Mouse (Mus musculus) macrophage (primary cell): ENCODE measurements around the gene Taf9b. TPM values are rescaled to one million over a fixed set of nuclear protein-coding genes. Genes with fewer than 3 reads are reported as not detected.
"Not testable (repeated sequence)": the region's sequence is repeated elsewhere in the genome, so short reads cannot be mapped to it uniquely, and the experiment has no call there.

ENCODE experiments used
- H3K27ac ChIP-seq: fragments of 350-480 bp; formaldehyde crosslinking; 2 replicates; pipeline ENCODE4 v1.9.0; 2021
- H3K36me3 ChIP-seq: fragments of 350-480 bp; formaldehyde crosslinking; 2 replicates; pipeline ENCODE4 v1.9.0; 2021; ENCODE audit errors: inconsistent target
- H3K4me3 ChIP-seq: fragments of 350-480 bp; formaldehyde crosslinking; 2 replicates; pipeline ENCODE4 v1.9.0; 2021; ENCODE audit errors: inconsistent target
- H3K79me2 ChIP-seq: fragments of 350-480 bp; formaldehyde crosslinking; 2 replicates; pipeline ENCODE4 v1.9.0; 2021; ENCODE audit errors: inconsistent target
- WGBS: methylation state at CpG from one replicate; pipeline ENCODE4 v1.1.7; 2026; ENCODE audit warnings: inconsistent platforms; ENCODE audit not compliant: missing documents; 5-methylcytosine and 5-hydroxymethylcytosine counted together
- polyA plus RNA-seq: library from polyadenylated mRNA; stranded (reverse); fragments of 250-400 nt; gene quantifications from 3 replicates; pipeline ENCODE4 v1.2.4, GENCODE M21; 2018; ENCODE audit warnings: inconsistent platforms
- total RNA-seq, 78 experiments: library from RNA; depleted of rRNA; stranded (reverse); fragments of 250-400 nt; gene quantifications; 1 replicate in 9 of 78; 2 replicates in 24 of 78; 3 replicates in 43 of 78; 4 replicates in 2 of 78; pipeline ENCODE4 v1.2.4; 2018; ENCODE audit warnings: inconsistent platforms in 56 of 78

Taf9b gene
- 1 to 10 TPM in 8 of 26 experiments, under 1 TPM in 13, not detected in 5; 0.30 to 2.9 (median 0.79) TPM for total RNA-seq (2018; cell fraction: chromatin; rRNA removed)
- total RNA-seq (2018; cell fraction: cytosol; rRNA removed) = 10 to 100 TPM in 12 of 26 experiments, 1 to 10 TPM in 14; 5.5 to 14.7 (median 9.1) TPM
- 1 to 10 TPM in 24 of 26 experiments, under 1 TPM in 2; 0.76 to 7.2 (median 2.1) TPM for total RNA-seq (2018; cell fraction: nucleus; rRNA removed)
- 11.9 to 22.7 TPM (median 13.2 TPM) in 3 replicates for polyA plus RNA-seq

- 96% methylated on average over 7 of the region's 25 CpGs for WGBS
- H3K79me2 ChIP-seq = no peaks in the 10 kb centered on the region
- peak within 1 kb of the TSS; percentile 22; the same call in 1 of the 2 replicates for H3K4me3 ChIP-seq
- H3K27ac ChIP-seq = no peak within 1 kb of the TSS
- no peaks in the 10 kb centered on the region for H3K36me3 ChIP-seq
Measured at GRCm38 (mm10) chrX:106221058-106221457, at the start of gene Taf9b. Gene Taf9b (minus strand): TSS chrX:106221158.

GRCm38 (mm10) chrX:106255276-106255675 is 34.3 kb upstream of the Taf9b start, which contains the start of gene Fnd3c2:
Gene Fnd3c2 (minus strand): TSS chrX:106255376.
- no peak within 1 kb of the TSS for H3K27ac ChIP-seq
- no peaks in the 10 kb centered on the region for H3K79me2 ChIP-seq
- 94% methylated on average over 4 of the region's 4 CpGs for WGBS
- no peaks in the 10 kb centered on the region for H3K36me3 ChIP-seq
- H3K4me3 ChIP-seq = no peak within 1 kb of the TSS

- Histone ChIP-seq H3K27ac (no peak overlapping the region), H3K4me3 (peak overlapping the region; percentile 22), H3K79me2 (no peaks in the 10 kb centered on the region), H3K36me3 (no peaks in the 10 kb centered on the region)
- 28% methylated on average over 50 of the region's 60 CpGs for WGBS
Measured at GRCm38 (mm10) chrX:106219171-106220032, 1.6 kb downstream of the Taf9b start.

DNA sequence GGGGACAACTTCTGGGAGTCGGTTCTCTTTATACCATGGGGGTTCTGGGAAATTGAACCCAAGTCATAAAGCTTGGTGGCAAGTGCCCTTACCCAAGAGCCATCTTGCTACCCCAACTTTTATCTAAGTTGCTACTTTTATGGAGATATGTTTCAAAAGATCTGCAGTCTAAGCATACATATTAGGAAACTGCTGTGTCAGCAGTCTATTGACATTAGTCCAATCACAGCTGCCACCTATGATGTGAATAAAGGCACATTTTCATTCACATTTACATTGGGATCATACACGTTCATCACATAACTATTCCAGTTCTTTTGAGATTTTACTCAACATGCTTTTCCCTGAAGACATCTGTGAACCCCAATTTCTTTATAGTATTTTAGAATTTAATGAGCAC is 11.9 kb downstream of the Taf9b start:
- no peak overlapping the region for H3K27ac ChIP-seq
- no peaks in the 10 kb centered on the region for H3K36me3 ChIP-seq
- 85% methylated on average over 2 of the region's 2 CpGs for WGBS
- no peaks in the 10 kb centered on the region for H3K79me2 ChIP-seq
- H3K4me3 ChIP-seq = no peak overlapping the region

DNA sequence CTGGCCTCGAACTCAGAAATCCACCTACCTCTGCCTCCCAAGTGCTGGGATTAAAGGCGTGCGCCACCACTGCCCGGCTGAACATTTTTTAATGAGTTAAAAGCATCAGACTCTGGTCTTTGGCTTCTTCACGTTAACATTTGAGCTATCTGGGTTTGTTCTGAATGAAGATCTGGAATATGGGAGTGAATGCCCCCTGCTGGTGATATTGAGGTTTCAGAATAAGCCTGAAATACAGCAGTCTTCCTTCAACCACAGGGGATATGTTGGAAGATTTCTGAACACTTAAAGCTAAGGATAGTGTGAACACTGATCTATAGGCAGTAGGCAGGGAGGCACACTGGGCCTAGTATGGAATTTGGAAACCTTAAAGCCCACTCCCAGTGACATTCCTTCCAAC is 22.1 kb downstream of the Taf9b start:
- H3K36me3 ChIP-seq = no peaks in the 10 kb centered on the region
- H3K79me2 ChIP-seq = peaks cover 35% of the 10 kb centered on the region
- no peak overlapping the region for H3K4me3 ChIP-seq
- H3K27ac ChIP-seq = no peak overlapping the region
- 82% methylated on average over 5 of the region's 5 CpGs for WGBS

DNA sequence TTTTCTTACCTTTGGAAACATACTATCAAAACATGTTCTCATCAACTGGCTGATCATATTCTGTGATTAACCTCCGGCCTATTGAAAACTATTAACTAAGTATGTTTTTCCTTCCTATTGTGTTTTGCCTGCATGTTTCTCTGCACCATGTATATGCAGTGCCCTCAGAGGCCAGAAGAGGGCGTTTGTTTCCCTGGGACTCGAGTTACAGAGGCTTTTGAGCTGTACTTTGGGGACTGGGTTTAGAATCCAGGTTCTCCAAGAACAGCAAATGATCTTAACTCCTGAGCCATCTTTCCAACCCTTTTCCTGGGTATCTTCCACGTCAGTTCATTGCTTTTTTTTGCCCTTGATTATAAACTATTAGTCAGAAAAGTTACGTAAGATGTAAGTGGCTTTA is 23.6 kb downstream of the Taf9b start:
- WGBS = 50% methylated on average over 4 of the region's 5 CpGs
- Histone ChIP-seq H3K79me2 (peaks cover 50% of the 10 kb centered on the region), H3K4me3 (no peak overlapping the region), H3K36me3 (no peaks in the 10 kb centered on the region), H3K27ac (no peak overlapping the region)

- H3K36me3 ChIP-seq, H3K4me3 ChIP-seq, H3K27ac ChIP-seq: not testable (repeated sequence)
- WGBS = 89% methylated on average over 1 of the region's 6 CpGs
- H3K79me2 ChIP-seq = peaks cover 79% of the 10 kb centered on the region
Measured at GRCm38 (mm10) chrX:106194361-106194760, 26.6 kb downstream of the Taf9b start.

GRCm38 (mm10) chrX:106190091-106190490 is 30.9 kb downstream of the Taf9b start:
- H3K27ac ChIP-seq = peak overlapping the region; percentile 79
- WGBS = 61% methylated on average over 4 of the region's 4 CpGs
- no peaks in the 10 kb centered on the region for H3K36me3 ChIP-seq
- H3K4me3 ChIP-seq = peak overlapping the region; percentile 69
- H3K79me2 ChIP-seq = peaks cover 77% of the 10 kb centered on the region

- Histone ChIP-seq H3K4me3 (peak overlapping the region; percentile 69), H3K36me3 (no peaks in the 10 kb centered on the region), H3K27ac (peak overlapping the region; percentile 79), H3K79me2 (peaks cover 69% of the 10 kb centered on the region)
- 45% methylated on average over 5 of the region's 5 CpGs for WGBS
Measured at GRCm38 (mm10) chrX:106189356-106189755, 31.6 kb downstream of the Taf9b start.

DNA sequence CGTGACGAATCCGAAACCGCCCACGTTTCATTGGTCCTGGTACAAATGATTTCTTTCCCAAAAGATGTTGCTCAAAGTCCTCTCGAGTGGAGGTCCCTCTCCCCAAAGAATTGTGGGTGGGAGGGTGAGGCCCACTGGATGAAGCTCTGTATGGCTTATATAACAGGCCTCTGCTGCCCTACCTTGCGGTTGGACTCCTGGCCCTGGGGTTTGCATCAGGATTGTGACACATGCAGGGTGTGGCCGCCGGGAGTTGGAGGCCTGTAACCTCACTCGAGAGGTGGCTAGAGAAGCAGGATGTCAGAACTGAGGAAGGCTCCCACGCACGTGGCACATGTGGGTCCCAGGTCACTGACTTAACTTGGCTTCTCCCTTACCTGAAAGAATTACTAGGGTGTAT is 33.2 kb downstream of the Taf9b start:
- H3K36me3 ChIP-seq = no peaks in the 10 kb centered on the region
- WGBS = 24% methylated on average over 9 of the region's 12 CpGs
- H3K4me3 ChIP-seq = peak overlapping the region; percentile 69
- peaks cover 53% of the 10 kb centered on the region for H3K79me2 ChIP-seq
- peak overlapping the region; percentile 79 for H3K27ac ChIP-seq

DNA sequence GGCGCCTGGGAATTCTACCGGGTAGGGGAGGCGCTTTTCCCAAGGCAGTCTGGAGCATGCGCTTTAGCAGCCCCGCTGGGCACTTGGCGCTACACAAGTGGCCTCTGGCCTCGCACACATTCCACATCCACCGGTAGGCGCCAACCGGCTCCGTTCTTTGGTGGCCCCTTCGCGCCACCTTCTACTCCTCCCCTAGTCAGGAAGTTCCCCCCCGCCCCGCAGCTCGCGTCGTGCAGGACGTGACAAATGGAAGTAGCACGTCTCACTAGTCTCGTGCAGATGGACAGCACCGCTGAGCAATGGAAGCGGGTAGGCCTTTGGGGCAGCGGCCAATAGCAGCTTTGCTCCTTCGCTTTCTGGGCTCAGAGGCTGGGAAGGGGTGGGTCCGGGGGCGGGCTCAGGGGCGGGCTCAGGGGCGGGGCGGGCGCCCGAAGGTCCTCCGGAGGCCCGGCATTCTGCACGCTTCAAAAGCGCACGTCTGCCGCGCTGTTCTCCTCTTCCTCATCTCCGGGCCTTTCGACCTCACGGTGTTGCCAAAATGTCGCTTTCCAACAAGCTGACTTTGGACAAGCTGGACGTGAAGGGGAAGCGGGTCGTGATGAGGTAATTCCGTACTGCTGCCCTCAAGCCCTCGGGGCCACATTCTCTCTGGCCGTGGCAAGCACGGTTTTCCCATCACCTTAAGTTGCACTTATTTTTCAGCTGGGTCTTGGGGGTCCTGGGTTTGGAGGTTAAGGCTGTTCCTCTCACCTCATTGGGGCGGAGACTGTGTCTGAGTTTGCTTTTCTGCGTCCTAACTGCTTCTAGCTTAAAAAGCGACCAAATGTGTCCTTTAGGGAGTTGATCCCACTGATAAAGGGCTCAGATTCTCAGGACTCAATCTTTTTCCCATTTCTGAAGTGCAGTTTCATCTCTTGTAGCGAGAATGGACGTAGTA is 34.0 kb downstream of the Taf9b start, which contains the start of gene Pgk1:
TSS of gene Pgk1 (plus strand) at position 388 of the 937 bp plus-strand sequence.
- H3K79me2 ChIP-seq = peaks cover 46% of the 10 kb centered on the region
- H3K36me3 ChIP-seq = no peaks in the 10 kb centered on the region
- 21% methylated on average over 34 of the region's 55 CpGs for WGBS
- H3K27ac ChIP-seq = peak within 1 kb of the TSS; percentile 79
- H3K4me3 ChIP-seq = peak within 1 kb of the TSS; percentile 69

DNA sequence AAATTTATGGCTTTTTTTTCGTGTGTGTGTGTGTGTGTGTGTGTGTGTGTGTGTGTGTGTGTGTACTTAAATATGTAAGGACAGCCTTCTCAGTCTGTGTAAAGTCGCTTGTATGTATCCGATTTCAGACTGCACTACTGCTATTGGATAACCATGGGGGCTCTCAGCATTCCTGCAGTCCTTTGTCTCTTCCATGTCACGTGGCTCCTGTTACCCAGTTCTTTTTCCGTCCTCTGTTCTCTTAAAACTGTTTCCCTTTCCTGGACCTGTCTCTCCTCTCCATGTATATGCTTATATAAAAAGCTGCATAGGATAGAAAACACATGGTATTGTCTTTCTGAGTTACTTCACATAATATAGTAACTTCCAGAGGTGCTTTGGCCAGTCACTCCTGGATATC is 35.3 kb downstream of the Taf9b start:
- Histone ChIP-seq H3K79me2 (peaks cover 33% of the 10 kb centered on the region), H3K27ac (peak overlapping the region; percentile 50), H3K4me3 (no peak overlapping the region), H3K36me3 (no peaks in the 10 kb centered on the region)
- 71% methylated on average over 5 of the region's 5 CpGs for WGBS

GRCm38 (mm10) chrX:106184279-106184678 is 36.7 kb downstream of the Taf9b start:
- 90% methylated on average over 4 of the region's 4 CpGs for WGBS
- peaks cover 20% of the 10 kb centered on the region for H3K79me2 ChIP-seq
- H3K36me3 ChIP-seq = no peaks in the 10 kb centered on the region
- H3K4me3 ChIP-seq = no peak overlapping the region
- no peak overlapping the region for H3K27ac ChIP-seq

DNA sequence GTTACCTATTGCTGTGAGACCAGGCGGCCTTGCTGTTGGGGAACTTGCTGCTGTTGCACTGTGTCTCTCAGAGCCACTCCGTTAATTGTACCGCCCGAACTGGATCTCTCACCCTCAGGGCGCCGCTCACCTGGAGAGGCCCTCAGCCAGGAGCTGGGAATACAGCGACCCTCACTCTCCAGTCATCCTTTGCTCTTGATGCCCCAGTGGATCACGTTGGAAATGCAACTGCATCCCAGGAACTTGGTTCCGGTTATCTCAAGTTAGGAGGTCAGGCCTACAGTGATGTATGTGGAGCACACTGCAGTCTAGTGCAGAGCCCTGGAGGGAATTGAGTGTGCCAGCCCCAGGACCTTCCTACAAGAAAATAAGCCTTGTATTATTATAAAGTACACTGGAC is 44.6 kb downstream of the Taf9b start:
- 65% methylated on average over 9 of the region's 9 CpGs for WGBS
- Histone ChIP-seq H3K27ac (no peak overlapping the region), H3K79me2 (no peaks in the 10 kb centered on the region)

More for the DNA sequence above, 44.6 kb downstream of the Taf9b start:
- H3K36me3 ChIP-seq = no peaks in the 10 kb centered on the region
- no peak overlapping the region for H3K4me3 ChIP-seq
